Comparison of ENCODE assay signal across 8 mouse cellular contexts in genomic region chr15:84212031-84212755, GRCm38 (mm10). TPM values are rescaled to one million over a fixed set of nuclear protein-coding genes. Genes with fewer than 3 reads are reported as not detected.
DNase-seq lines count a peak whose midpoint lies in the region; ATAC-seq and TF ChIP-seq lines count a peak whose summit lies in the region.

No protein-coding gene starts in this region.

- H3K36me3 ChIP-seq in MEL (ENCODE audit: control insufficient read depth in 1 of 2, insufficient read depth in 2 of 2, low read length in 2 of 2) = peaks cover 0 to 25% of the 10 kb centered on the region in 2 experiments; a peak in 2 of 4 replicates
- H3K36me3 ChIP-seq in hindbrain, embryonic 13.5 days = peaks cover 54% of the 10 kb centered on the region

- peaks cover 9 to 26% of the 10 kb centered on the region in 2 experiments for H3K4me1 ChIP-seq in MEL (ENCODE audit: control insufficient read depth in 1 of 2, insufficient read depth in 2 of 2, low read length in 2 of 2)
- peaks cover 43% of the 10 kb centered on the region for H3K4me1 ChIP-seq in hindbrain, embryonic 13.5 days (replicated peaks)

- no peak overlapping the region for H3K4me2 ChIP-seq in hindbrain, embryonic 13.5 days

- DNase-seq in MEL (ENCODE audit: low read depth, low spot score) = peak; percentile 84
- peak; percentile 80 to 91 for DNase-seq in cerebellum, adult 18-20 months
- DNase-seq in forelimb bud, embryonic 11.5 days (ENCODE audit: low read depth, low spot score) = peak; percentile 95
- peak; percentile 82 to 84 for DNase-seq in layer of hippocampus, postnatal 36 days
- peak; percentile 84 for DNase-seq in lung, postnatal 36 days
- DNase-seq in retina, postnatal 1 day = peak; percentile 88
- DNase-seq in urinary bladder, adult 18-20 months (ENCODE audit: low spot score in 2 of 2) = peak; percentile 46 to 79

- WGBS in hindbrain, embryonic 13.5 days = 45% methylated on average over 6 of the region's 6 CpGs

- H3K9me3 ChIP-seq in MEL (replicated peaks; ENCODE audit: insufficient read depth, low read length) = no peaks in the 10 kb centered on the region
- no peaks in the 10 kb centered on the region for H3K9me3 ChIP-seq in hindbrain, embryonic 13.5 days

- no peak; a peak in 1 of 4 replicates for TF ChIP-seq POLR2A in MEL (IDR thresholded peaks at IDR 0.05; ENCODE audit: control insufficient read depth in 1 of 2, insufficient read depth in 1 of 2, low read depth in 1 of 2, low read length in 2 of 2, poor library complexity in 1 of 2)

- ATAC-seq in hindbrain, embryonic 13.5 days (ENCODE audit: low FRiP score) = peak; percentile 67; the same call in 1 of the 2 replicates

- TF ChIP-seq RAD21 in MEL (IDR thresholded peaks at IDR 0.05; ENCODE audit: low read depth, low read length) = peak; percentile 87

- no peaks in the 10 kb centered on the region for H3K27me3 ChIP-seq in MEL (ENCODE audit: control insufficient read depth in 1 of 2, insufficient read depth in 2 of 2, low read length in 2 of 2)
- H3K27me3 ChIP-seq in hindbrain, embryonic 13.5 days = no peaks in the 10 kb centered on the region

- H3K4me3 ChIP-seq in MEL (ENCODE audit: control insufficient read depth in 1 of 2, insufficient read depth in 1 of 2, low read depth in 2 of 2, low read length in 2 of 2) = no peak overlapping the region
- no peak overlapping the region for H3K4me3 ChIP-seq in hindbrain, embryonic 13.5 days

- no peak overlapping the region for H3K27ac ChIP-seq in MEL (ENCODE audit: control insufficient read depth, low read depth, low read length)
- no peak overlapping the region for H3K27ac ChIP-seq in hindbrain, embryonic 13.5 days

- H3K79me2 ChIP-seq in MEL (ENCODE audit: control insufficient read depth, insufficient read depth, low read length, poor library complexity) = no peaks in the 10 kb centered on the region

- H3K9ac ChIP-seq in MEL (ENCODE audit: control insufficient read depth, low read depth, low read length, poor library complexity, severe bottlenecking) = no peak overlapping the region
- H3K9ac ChIP-seq in hindbrain, embryonic 13.5 days = no peak overlapping the region

- TF ChIP-seq CTCF in MEL (IDR thresholded peaks at IDR 0.05 in 2 of 3, conservative IDR thresholded peaks at IDR 0.05 in 1 of 3; ENCODE audit: control insufficient read depth in 1 of 3, insufficient read depth in 1 of 3, low read depth in 2 of 3, low read length in 3 of 3, poor library complexity in 1 of 3, severe bottlenecking in 1 of 3) = peak; percentile 91 to 98 (median 93)

- no peak for TF ChIP-seq EP300 in MEL (IDR thresholded peaks at IDR 0.05; ENCODE audit: low read depth in 1 of 2, low read length in 2 of 2)

TF ChIP-seq in MEL, 35 proteins besides CTCF, POLR2A, EP300 and RAD21:
- TF ChIP-seq RCOR1 (IDR thresholded peaks at IDR 0.05; ENCODE audit: low read depth, low read length) (no peak), MAX (IDR thresholded peaks at IDR 0.05; ENCODE audit: low read length) (no peak), MAFK (IDR thresholded peaks at IDR 0.05; ENCODE audit: borderline replicate concordance, low read depth, low read length) (no peak), MAZ (IDR thresholded peaks at IDR 0.05; ENCODE audit: low read depth, low read length) (no peak), USF1 (IDR thresholded peaks at IDR 0.05; ENCODE audit: low read depth, low read length) (no peak), TCF12 (IDR thresholded peaks at IDR 0.05; ENCODE audit: low read depth, low read length) (no peak), BHLHE40 (IDR thresholded peaks at IDR 0.05; ENCODE audit: borderline replicate concordance, low read depth, low read length) (no peak), MYB (IDR thresholded peaks at IDR 0.05; ENCODE audit: low read depth, low read length) (no peak), POLR2AphosphoS2 (IDR thresholded peaks at IDR 0.05; ENCODE audit: low read length) (no peak), HCFC1 (IDR thresholded peaks at IDR 0.05; ENCODE audit: low read depth, low read length) (no peak), SIN3A (IDR thresholded peaks at IDR 0.05; ENCODE audit: low read length) (no peak), MEF2A (IDR thresholded peaks at IDR 0.05; ENCODE audit: extremely low read depth, insufficient replicate concordance, low read depth, low read length, poor library complexity, severe bottlenecking) (no peak), MYC (IDR thresholded peaks at IDR 0.05; ENCODE audit: low read depth, low read length) (0 out of 2 replicates have a peak, but pooled peaks have one; percentile 15), NELFE (IDR thresholded peaks at IDR 0.05; ENCODE audit: low read depth, low read length) (no peak), ZNF384 (IDR thresholded peaks at IDR 0.05; ENCODE audit: low read depth, low read length) (no peak), ZMIZ1 (IDR thresholded peaks at IDR 0.05; ENCODE audit: low read depth, low read length) (no peak), E2F4 (IDR thresholded peaks at IDR 0.05; ENCODE audit: borderline replicate concordance, low read depth, low read length) (no peak), TBP (IDR thresholded peaks at IDR 0.05; ENCODE audit: low read depth, low read length) (no peak), CHD1 (IDR thresholded peaks at IDR 0.05; ENCODE audit: low read depth, low read length) (no peak), ZC3H11A (IDR thresholded peaks at IDR 0.05; ENCODE audit: low read depth, low read length) (peak; percentile 69), JUND (IDR thresholded peaks at IDR 0.05; ENCODE audit: low read depth, low read length) (no peak), SMC3 (IDR thresholded peaks at IDR 0.05; ENCODE audit: low read depth, low read length) (peak; percentile 76)

RNA-seq across cellular contexts. Expression of gene Parvb, which starts 19.6 kb away (rescaled TPM):
- 4.8 and 6.3 TPM in 2 replicates for total RNA-seq in MEL (2012; rRNA removed)
- polyA plus RNA-seq in MEL (2012; ENCODE audit: insufficient read depth in 1 of 2, insufficient read length in 2 of 2, low read depth in 1 of 2, low replicate concordance in 2 of 2, missing spikeins in 1 of 2) = 10 to 100 TPM in 1 of 2 experiments, not detected in 1; 58.0 TPM
- 3.9 and 4.5 TPM in 2 replicates for polyA plus RNA-seq in hindbrain, embryonic 13.5 days (2015; fragmentation: Nextera tagmentation; extraction: Ambion mirVana)
- total RNA-seq in layer of hippocampus, postnatal 36 days (2021) = 10 to 100 TPM; 32.4 to 37.7 TPM

RNA-seq across cellular contexts. Expression of gene Samm50, which starts 20.2 kb away (rescaled TPM):
- total RNA-seq in MEL (2012; rRNA removed) = 62.4 and 65.7 TPM in 2 replicates
- 100 to 1,000 TPM in 1 of 2 experiments, not detected in 1; 190 TPM for polyA plus RNA-seq in MEL (2012; ENCODE audit: insufficient read depth in 1 of 2, insufficient read length in 2 of 2, low read depth in 1 of 2, low replicate concordance in 2 of 2, missing spikeins in 1 of 2)
- 77.1 and 77.2 TPM in 2 replicates for polyA plus RNA-seq in hindbrain, embryonic 13.5 days (2015; fragmentation: Nextera tagmentation; extraction: Ambion mirVana)
- total RNA-seq in layer of hippocampus, postnatal 36 days (2021) = 10 to 100 TPM; 93.0 to 93.1 TPM

RNA-seq across cellular contexts. Expression of gene Pnpla3, which starts 44.6 kb away (rescaled TPM):
- total RNA-seq in MEL (2012; rRNA removed) = not detected in 2 replicates
- polyA plus RNA-seq in MEL (2012; ENCODE audit: insufficient read depth in 1 of 2, insufficient read length in 2 of 2, low read depth in 1 of 2, low replicate concordance in 2 of 2, missing spikeins in 1 of 2) = not detected
- 3.9 and 5.0 TPM in 2 replicates for polyA plus RNA-seq in hindbrain, embryonic 13.5 days (2015; fragmentation: Nextera tagmentation; extraction: Ambion mirVana)
- total RNA-seq in layer of hippocampus, postnatal 36 days (2021) = 1 to 10 TPM; 7.2 to 7.6 TPM
